ENCODE assay signal across 21 mouse cellular contexts in genomic region chr2:50535085-50535878, GRCm38 (mm10).
DNase-seq lines count a peak whose midpoint lies in the region; ATAC-seq and TF ChIP-seq lines count a peak whose summit lies in the region.
"Had no signal": no experiment of that assay in that cellular context is flagged by ENCODE, and none has a peak within 500 bp of the region (broad histone marks: within the 10 kb centered on the region; RNA-seq: fewer than 3 reads in every experiment).

No protein-coding gene starts in this region.

- no peak overlapping the region for H3K4me3 ChIP-seq in embryonic fibroblast, embryonic 13.5 days (ENCODE audit: insufficient read depth, low read length)
- H3K4me3 ChIP-seq in liver, postnatal 0 days (ENCODE audit: low read depth, low read length): no peak overlapping the region
- H3K4me3 ChIP-seq: embryonic facial prominence, embryonic 12.5 days; forebrain, embryonic 13.5 days; heart, embryonic 13.5 days; hindbrain, embryonic 12.5 days had no signal

- ATAC-seq in liver, postnatal 0 days: no peak
- ATAC-seq: forebrain, embryonic 13.5 days; forebrain, postnatal 0 days; hindbrain, embryonic 16.5 days; inflammation-experienced regulatory T-cells, adult 6 months; intestine, postnatal 0 days had no signal

- no peaks in the 10 kb centered on the region for H3K36me3 ChIP-seq in liver, postnatal 0 days (replicated peaks; ENCODE audit: insufficient read depth, low read length)
- H3K36me3 ChIP-seq: embryonic facial prominence, embryonic 12.5 days; G1E; heart, embryonic 13.5 days; hindbrain, embryonic 12.5 days had no signal

- WGBS in liver, postnatal 0 days (ENCODE audit: insufficient replicate concordance): 51% methylated on average over 4 of the region's 4 CpGs

- no peak overlapping the region for H3K9ac ChIP-seq in liver, postnatal 0 days (replicated peaks)
- H3K9ac ChIP-seq: embryonic facial prominence, embryonic 12.5 days; forebrain, embryonic 13.5 days; forebrain, postnatal 0 days; heart, embryonic 13.5 days; hindbrain, embryonic 12.5 days had no signal

- DNase-seq in adrenal gland, postnatal 25 days: peak; percentile 6
- no peak for DNase-seq in adrenal gland, postnatal 4 days (ENCODE audit: low spot score in 2 of 2)
- DNase-seq in R1 (ENCODE audit: low read depth, low spot score): peak; percentile 61
- no peak for DNase-seq in liver, postnatal 0 days
- DNase-seq in embryo, embryonic 10 days (ENCODE audit: low spot score): no peak
- DNase-seq: cerebellum, adult 11 months; cerebellum, adult 8-10 months; cerebellum, postnatal 14 days; forebrain, postnatal 0 days; gastrocnemius, postnatal 25 days; heart, postnatal 36 days; kidney, adult 8-10 months had no signal

- no peaks in the 10 kb centered on the region for H3K9me3 ChIP-seq in liver, postnatal 0 days (ENCODE audit: low read length)
- H3K9me3 ChIP-seq: embryonic facial prominence, embryonic 12.5 days; forebrain, embryonic 13.5 days; G1E; heart, embryonic 13.5 days; hindbrain, embryonic 12.5 days had no signal

- TF ChIP-seq EP300 in liver, postnatal 0 days (IDR thresholded peaks at IDR 0.05; ENCODE audit: low read depth): no peak

- H3K27me3 ChIP-seq in liver, postnatal 0 days (ENCODE audit: insufficient read depth, low read length): no peaks in the 10 kb centered on the region
- H3K27me3 ChIP-seq: embryonic facial prominence, embryonic 12.5 days; forebrain, embryonic 13.5 days; heart, embryonic 13.5 days; hindbrain, embryonic 12.5 days had no signal

- TF ChIP-seq POLR2A in embryonic fibroblast, embryonic 13.5 days (IDR thresholded peaks at IDR 0.05; ENCODE audit: low read depth, low read length): no peak

- H3K27ac ChIP-seq in embryonic fibroblast, embryonic 13.5 days (ENCODE audit: insufficient read depth, low read length): peak overlapping the region; percentile 82
- no peak overlapping the region for H3K27ac ChIP-seq in liver, postnatal 0 days (ENCODE audit: low read depth)
- H3K27ac ChIP-seq: embryonic facial prominence, embryonic 12.5 days; forebrain, embryonic 13.5 days; heart, embryonic 13.5 days; hindbrain, embryonic 12.5 days had no signal

- H3K4me2 ChIP-seq in liver, postnatal 0 days (ENCODE audit: low read depth, low read length): no peak overlapping the region
- H3K4me2 ChIP-seq: embryonic facial prominence, embryonic 12.5 days; forebrain, embryonic 13.5 days; heart, embryonic 13.5 days; hindbrain, embryonic 12.5 days had no signal

- no peak for TF ChIP-seq CTCF in embryonic fibroblast, embryonic 13.5 days (IDR thresholded peaks at IDR 0.05; ENCODE audit: borderline replicate concordance, insufficient read depth, low read length)
- no peak for TF ChIP-seq CTCF in liver, postnatal 0 days (IDR thresholded peaks at IDR 0.05; ENCODE audit: low read depth)

- peaks cover 9% of the 10 kb centered on the region for H3K4me1 ChIP-seq in embryonic fibroblast, embryonic 13.5 days (ENCODE audit: control insufficient read depth, insufficient read depth, low read length)
- no peaks in the 10 kb centered on the region for H3K4me1 ChIP-seq in liver, postnatal 0 days (ENCODE audit: insufficient read depth)
- H3K4me1 ChIP-seq: embryonic facial prominence, embryonic 12.5 days; forebrain, embryonic 13.5 days had no signal

Comparison
In these comparisons a context has a peak if more than half of its experiments do, and no peak if none do; other contexts are left out.
1. DNase-seq: peak in adrenal gland, postnatal 25 days (single experiment) and R1 (single experiment); none in adrenal gland, postnatal 4 days (0 of 2), liver, postnatal 0 days (single experiment) and embryo, embryonic 10 days (single experiment).